Mouse (Mus musculus) ovary, postnatal 14 days (tissue): Measurements from ENCODE around the gene Gm4553.
"Not testable (repeated sequence)": the region's sequence is repeated elsewhere in the genome, so short reads cannot be mapped to it uniquely, and the experiment has no call there.

ENCODE experiments used
- DNase-seq: peaks from one replicate; pipeline ENCODE4 v3.0.0; 2022; ENCODE audit warnings: low spot score

The Gm4553 gene

GRCm38 (mm10) chr7:142134206-142134995 is 31.1 kb downstream of the Gm4553 start:
- no peak for DNase-seq

GRCm38 (mm10) chr7:142128843-142129242 is 36.7 kb downstream of the Gm4553 start:
- DNase-seq: no peak

- not testable (repeated sequence) for DNase-seq
These were observed 44.9 kb downstream of the Gm4553 start, which contains the start of gene Gm45618 for GRCm38 (mm10) chr7:142120629-142121028. TSS of gene Gm45618 (minus strand) at chr7:142120729.

- no peak for DNase-seq
These were observed 45.9 kb downstream of the Gm4553 start for GRCm38 (mm10) chr7:142119632-142120031.
